Comparison of ENCODE assay signal across 14 mouse cellular contexts in genomic region chr2:79244276-79244675, GRCm38 (mm10).
"Had no signal": no experiment of that assay in that cellular context is flagged by ENCODE, and none has a peak within 500 bp of the region (broad histone marks: within the 10 kb centered on the region; RNA-seq: fewer than 3 reads in every experiment).

No protein-coding gene starts in this region.

- H3K36me3 ChIP-seq: limb, embryonic 12.5 days; lung, embryonic 15.5 days; midbrain, embryonic 13.5 days had no signal

- H3K4me3 ChIP-seq: limb, embryonic 12.5 days; lung, embryonic 15.5 days; midbrain, embryonic 13.5 days had no signal

- H3K27ac ChIP-seq: limb, embryonic 12.5 days; lung, embryonic 15.5 days; macrophage; midbrain, embryonic 13.5 days had no signal

- H3K9me3 ChIP-seq: limb, embryonic 12.5 days; lung, embryonic 15.5 days; midbrain, embryonic 13.5 days had no signal

- DNase-seq: kidney, adult 8-10 months; kidney, postnatal 25 days; layer of hippocampus, adult 9-11 months; layer of hippocampus, postnatal 36 days; lung, postnatal 14 days; right cerebral cortex, adult 18-20 months; right cerebral cortex, postnatal 25 days; thymus, adult 18-20 months; thymus, postnatal 14 days had no signal

- H3K4me2 ChIP-seq: limb, embryonic 12.5 days; lung, embryonic 15.5 days; midbrain, embryonic 13.5 days had no signal

- H3K27me3 ChIP-seq: lung, embryonic 15.5 days had no signal

- H3K9ac ChIP-seq: limb, embryonic 12.5 days; lung, embryonic 15.5 days; midbrain, embryonic 13.5 days had no signal

- H3K4me1 ChIP-seq: lung, embryonic 15.5 days had no signal

- ATAC-seq: intestine, embryonic 16.5 days; midbrain, embryonic 13.5 days had no signal
